In the genomic region with DNA sequence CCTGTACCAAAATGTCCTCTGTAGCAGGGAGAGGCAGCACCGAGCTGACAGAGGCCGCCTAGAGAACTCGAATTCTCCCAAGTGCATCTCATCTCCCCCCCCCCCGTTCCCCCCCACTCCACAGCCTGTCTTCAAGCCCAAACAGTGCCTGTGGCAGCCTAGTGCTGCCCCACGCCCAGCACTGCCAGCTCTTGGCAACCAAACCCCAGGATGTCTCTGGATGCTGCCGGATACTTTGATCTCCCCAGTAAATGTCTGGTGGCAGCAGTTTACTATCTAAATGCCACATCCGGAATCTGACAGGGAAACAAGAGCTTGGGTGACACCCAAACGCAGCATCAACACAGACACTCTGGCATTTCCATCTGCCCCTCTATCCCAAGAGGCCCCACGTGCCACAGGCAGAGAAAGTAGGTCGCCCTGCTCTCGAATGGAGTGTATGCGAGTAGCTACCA, we compare ENCODE assay signal across 11 mouse cellular contexts.
A peak's percentile ranks its signal among the peaks of the same experiment; 100 is the strongest.
DNase-seq lines count a peak whose midpoint lies in the region; ATAC-seq lines count a peak whose summit lies in the region.
"Had no signal": no experiment of that assay in that cellular context is flagged by ENCODE, and none has a peak within 500 bp of the region (broad histone marks: within the 10 kb centered on the region; RNA-seq: fewer than 3 reads in every experiment).

No protein-coding gene starts in this region.

- H3K4me3 ChIP-seq in hindbrain, embryonic 14.5 days (replicated peaks; ENCODE audit: low read length), result no peak overlapping the region
- H3K4me3 ChIP-seq in hindbrain, embryonic 12.5 days, result no peak overlapping the region

- no peak overlapping the region for H3K27ac ChIP-seq in hindbrain, embryonic 14.5 days
- no peak overlapping the region for H3K27ac ChIP-seq in hindbrain, embryonic 12.5 days

- no peaks in the 10 kb centered on the region for H3K27me3 ChIP-seq in hindbrain, embryonic 14.5 days (ENCODE audit: control insufficient read depth, insufficient read depth, low read length)
- H3K27me3 ChIP-seq in hindbrain, embryonic 12.5 days, result peaks cover 2% of the 10 kb centered on the region; the same call in 1 of the 2 replicates

- H3K4me1 ChIP-seq in hindbrain, embryonic 14.5 days (replicated peaks; ENCODE audit: control insufficient read depth, insufficient read depth, low read length), result no peaks in the 10 kb centered on the region
- peaks cover 8% of the 10 kb centered on the region; the same call in 1 of the 2 replicates for H3K4me1 ChIP-seq in hindbrain, embryonic 12.5 days

- no peaks in the 10 kb centered on the region for H3K9me3 ChIP-seq in hindbrain, embryonic 14.5 days (ENCODE audit: control insufficient read depth, low read length)
- no peaks in the 10 kb centered on the region for H3K9me3 ChIP-seq in hindbrain, embryonic 12.5 days (replicated peaks)

- WGBS in hindbrain, embryonic 14.5 days, result 44% methylated on average over 12 of the region's 12 CpGs
- WGBS in hindbrain, embryonic 12.5 days, result 67% methylated on average over 12 of the region's 12 CpGs

- H3K9ac ChIP-seq in hindbrain, embryonic 14.5 days, result no peak overlapping the region
- H3K9ac ChIP-seq in hindbrain, embryonic 12.5 days, result no peak overlapping the region

- DNase-seq in hindbrain, embryonic 14.5 days (ENCODE audit: low spot score), result peak; percentile 33
- peak; percentile 55 for DNase-seq in cerebellum, adult 11 months
- DNase-seq in cerebellum, postnatal 10 days, result peak; percentile 65
- no peak for DNase-seq in thymus, adult 18-20 months
- no peak for DNase-seq in layer of hippocampus, postnatal 25 days (ENCODE audit: extremely low spot score in 1 of 2, low spot score in 1 of 2)
- DNase-seq: embryo, embryonic 11 days; gastrocnemius, postnatal 14 days; thymus, adult 2 months had no signal

- H3K36me3 ChIP-seq in hindbrain, embryonic 14.5 days (replicated peaks; ENCODE audit: control insufficient read depth, insufficient read depth), result no peaks in the 10 kb centered on the region
- no peaks in the 10 kb centered on the region for H3K36me3 ChIP-seq in hindbrain, embryonic 12.5 days

- H3K4me2 ChIP-seq in hindbrain, embryonic 14.5 days (replicated peaks), result no peak overlapping the region
- H3K4me2 ChIP-seq in hindbrain, embryonic 12.5 days (replicated peaks), result no peak overlapping the region

- ATAC-seq in hindbrain, embryonic 14.5 days (ENCODE audit: low FRiP score), result no peak; the same call in 1 of the 2 replicates
- ATAC-seq in hindbrain, embryonic 12.5 days (ENCODE audit: low FRiP score), result no peak
- peak; percentile 37; the same call in 1 of the 2 replicates for ATAC-seq in megakaryocyte-erythroid progenitor cell, adult 5-6 weeks (replicated peaks; ENCODE audit: low FRiP score, low TSS enrichment, poor library complexity, severe bottlenecking)
- ATAC-seq: inflammation-experienced regulatory T-cells, adult 6 months had no signal

Comparison
In these comparisons a context has a peak if more than half of its experiments do, and no peak if none do; other contexts are left out.
1. DNase-seq: peak in hindbrain, embryonic 14.5 days (single experiment), cerebellum, adult 11 months (single experiment) and cerebellum, postnatal 10 days (2 of 2); none in thymus, adult 18-20 months (0 of 2) and layer of hippocampus, postnatal 25 days (0 of 2).